Mouse (Mus musculus): ENCODE results near the gene Hadh.

Hadh gene

GRCm38 (mm10) chr3:131237061-131237460 lies 34.8 kb downstream of the Hadh start:
- in situ Hi-C loops (cut with MboI, MseI): loop anchor here (5.0 kb wide), 1 partner anchor 345 kb away; no protein-coding TSS in a partner anchor

DNA sequence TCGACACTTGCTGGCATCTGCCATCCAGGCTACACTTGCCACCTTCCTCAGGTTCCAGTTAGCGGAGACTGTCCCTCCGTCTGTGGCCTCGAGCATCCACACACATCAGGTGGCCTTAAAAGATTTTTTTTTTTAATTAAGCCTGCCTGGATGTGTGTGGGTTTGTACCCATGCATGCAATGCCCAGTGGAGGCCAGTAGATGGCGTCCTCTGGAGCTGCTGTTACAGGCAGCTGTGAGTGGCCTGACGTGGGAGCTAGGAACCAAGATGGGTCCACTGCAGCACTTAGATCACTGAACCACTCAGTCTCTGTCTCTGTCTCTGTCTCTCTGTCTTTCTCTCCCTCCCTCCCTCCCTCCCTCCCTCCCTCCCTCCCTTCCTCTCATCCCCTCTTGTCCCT lies 43.8 kb downstream of the Hadh start:
- in situ Hi-C loops (cut with MboI, MseI): loop anchor here (10.0 kb wide), 1 partner anchor 513 kb away; no protein-coding TSS in a partner anchor

DNA sequence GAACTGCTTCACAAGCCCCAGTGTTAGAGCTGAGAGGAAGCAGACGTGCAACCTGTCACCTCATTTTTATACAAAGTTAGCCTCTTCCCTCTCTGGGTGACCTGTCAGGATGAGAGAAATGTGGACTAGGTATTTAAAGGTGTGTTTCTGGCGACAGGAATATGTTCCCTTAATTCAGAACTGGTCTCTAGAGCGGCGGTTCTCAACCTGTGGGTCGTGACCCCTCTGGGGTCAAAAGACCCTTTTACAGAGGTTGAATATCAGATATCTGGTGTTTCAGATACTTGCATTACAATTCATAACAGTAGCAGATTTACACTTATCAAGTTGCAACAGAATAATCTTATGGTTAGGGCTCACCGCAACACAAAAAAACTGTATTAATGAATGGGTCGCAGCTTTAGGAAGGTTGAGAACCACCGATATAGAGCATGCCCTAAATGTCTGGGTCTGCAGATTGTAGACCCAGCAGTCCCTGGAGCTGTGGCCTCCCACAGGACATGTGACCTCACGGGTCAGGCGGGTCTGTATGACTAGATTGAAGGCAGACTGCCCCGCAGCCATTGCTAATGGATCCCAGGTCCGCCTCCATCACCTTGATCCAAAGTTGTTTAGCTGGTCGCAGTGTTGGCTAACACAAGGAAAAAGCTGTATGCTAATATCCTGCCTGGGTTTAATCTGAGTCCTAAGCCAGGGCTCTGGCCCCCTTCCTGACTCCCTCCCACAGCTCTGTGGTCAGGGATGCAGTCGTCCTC lies 53.1 kb downstream of the Hadh start:
- in situ Hi-C loops (cut with MboI, MseI): no loop called here

DNA sequence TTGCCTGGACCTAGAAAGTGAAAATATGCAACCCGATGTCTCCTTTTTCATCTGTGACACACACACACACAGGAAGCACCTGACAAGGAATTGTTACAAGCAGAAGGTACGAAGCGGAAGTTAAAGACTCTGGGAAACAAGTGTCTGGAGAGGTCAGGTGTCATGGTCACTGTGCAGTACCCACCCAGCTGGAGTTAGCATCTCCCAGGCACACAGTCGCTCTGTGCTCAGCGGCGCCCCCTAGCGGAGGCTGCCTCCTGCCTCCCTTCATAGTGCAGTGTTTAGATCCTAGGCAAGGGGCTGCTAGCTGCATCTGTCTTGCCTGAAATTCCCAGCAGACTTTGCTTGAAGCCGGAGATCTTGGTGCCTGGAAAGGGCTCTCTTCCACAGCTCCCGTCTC lies 57.1 kb downstream of the Hadh start:
- in situ Hi-C loops (cut with MboI, MseI): no loop called here

- in situ Hi-C loops (cut with MboI, MseI): no loop called here
These were observed 57.7 kb downstream of the Hadh start for GRCm38 (mm10) chr3:131214060-131214658.

- in situ Hi-C loops (cut with MboI, MseI): no loop called here
These were observed 59.7 kb downstream of the Hadh start for GRCm38 (mm10) chr3:131212200-131212599.

- in situ Hi-C loops (cut with MboI, MseI): loop anchor here (5.0 kb wide), 1 partner anchor 51 kb away; no protein-coding TSS in a partner anchor
These were observed 63.5 kb downstream of the Hadh start for GRCm38 (mm10) chr3:131208265-131208891.

DNA sequence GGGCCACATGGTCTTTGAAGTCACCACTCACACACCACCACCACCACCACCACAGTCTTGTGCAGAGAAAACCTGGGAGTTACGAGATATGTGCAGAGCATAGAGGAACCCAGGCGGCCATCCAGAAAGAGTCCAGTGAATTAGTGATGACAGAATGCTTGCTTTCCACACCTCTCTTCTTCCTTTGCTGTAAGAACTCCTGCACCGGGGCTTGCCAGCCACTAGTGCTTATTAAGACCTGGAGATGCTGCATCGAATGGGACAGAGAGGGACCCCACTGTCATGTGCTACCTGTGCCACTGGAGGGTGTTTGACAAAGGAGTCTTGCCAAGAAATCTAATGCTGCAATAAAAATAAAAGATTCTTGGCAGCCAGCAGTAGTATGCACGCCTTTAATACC lies 64.1 kb downstream of the Hadh start:
- in situ Hi-C loops (cut with MboI, MseI): loop anchor here (5.0 kb wide), 1 partner anchor 51 kb away; no protein-coding TSS in a partner anchor

GRCm38 (mm10) chr3:131202311-131202710 lies 69.6 kb downstream of the Hadh start:
- in situ Hi-C loops (cut with MboI, MseI): no loop called here

DNA sequence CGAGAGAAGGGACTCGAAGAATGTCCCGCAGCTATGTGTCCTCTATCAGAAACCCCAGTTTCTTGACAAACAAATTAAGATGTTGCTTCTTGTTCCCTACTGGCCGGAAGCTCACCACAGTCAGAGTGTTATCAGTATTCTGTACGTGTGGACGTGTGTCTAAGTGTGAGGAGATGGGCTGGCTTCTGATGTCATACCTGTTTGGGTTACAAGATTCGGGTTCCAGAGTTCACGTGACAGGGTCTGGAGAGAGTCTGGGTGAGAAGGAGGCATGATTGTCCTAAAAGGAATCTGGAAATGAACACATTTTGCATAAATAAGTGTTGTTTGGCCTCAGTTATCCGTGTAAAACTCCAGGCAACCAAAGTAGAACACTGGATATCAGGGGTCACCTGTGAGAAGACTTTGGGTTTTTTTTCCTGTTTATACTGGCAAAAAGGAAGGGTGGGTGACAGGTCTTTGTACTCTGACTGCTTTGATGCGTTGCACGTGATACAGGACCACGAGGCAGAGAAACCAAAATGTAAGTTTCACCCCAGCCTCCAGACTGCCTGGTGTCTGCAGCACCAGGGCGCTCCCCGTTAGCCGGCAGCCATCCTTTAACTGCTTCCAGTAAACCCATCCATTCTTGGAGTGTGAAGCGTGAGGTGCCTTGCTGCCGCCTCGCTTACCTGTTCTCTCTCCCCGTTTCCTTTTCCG lies 72.2 kb downstream of the Hadh start:
- in situ Hi-C loops (cut with MboI, MseI): no loop called here

DNA sequence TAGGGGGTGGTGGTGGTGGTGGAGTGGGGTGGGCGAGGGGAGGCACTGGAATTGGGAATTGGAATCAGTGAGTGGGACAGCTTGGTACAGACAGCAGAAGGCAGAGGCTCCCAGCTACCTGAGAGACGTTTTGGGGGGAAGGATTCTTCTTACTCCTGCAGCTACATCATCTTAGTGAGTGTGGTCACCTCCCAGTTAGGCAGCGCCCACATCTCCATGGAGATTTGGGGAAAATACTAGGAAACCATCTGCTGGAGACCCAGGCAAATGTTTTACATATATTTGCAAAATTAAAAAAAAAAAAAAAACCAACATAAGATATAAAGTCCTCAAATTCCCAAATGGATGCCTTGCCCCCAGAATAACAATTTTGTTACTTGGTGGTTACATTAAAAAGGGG lies 72.9 kb downstream of the Hadh start:
- in situ Hi-C loops (cut with MboI, MseI): no loop called here

- in situ Hi-C loops (cut with MboI, MseI): no loop called here
These were observed 75.3 kb downstream of the Hadh start for GRCm38 (mm10) chr3:131196507-131197019.

GRCm38 (mm10) chr3:131196050-131196449 lies 75.9 kb downstream of the Hadh start:
- in situ Hi-C loops (cut with MboI, MseI): no loop called here

- in situ Hi-C loops (cut with MboI, MseI): no loop called here
These were observed 80.4 kb downstream of the Hadh start for GRCm38 (mm10) chr3:131191454-131191853.

GRCm38 (mm10) chr3:131190671-131191367 lies 81.1 kb downstream of the Hadh start:
- in situ Hi-C loops (cut with MboI, MseI): no loop called here

DNA sequence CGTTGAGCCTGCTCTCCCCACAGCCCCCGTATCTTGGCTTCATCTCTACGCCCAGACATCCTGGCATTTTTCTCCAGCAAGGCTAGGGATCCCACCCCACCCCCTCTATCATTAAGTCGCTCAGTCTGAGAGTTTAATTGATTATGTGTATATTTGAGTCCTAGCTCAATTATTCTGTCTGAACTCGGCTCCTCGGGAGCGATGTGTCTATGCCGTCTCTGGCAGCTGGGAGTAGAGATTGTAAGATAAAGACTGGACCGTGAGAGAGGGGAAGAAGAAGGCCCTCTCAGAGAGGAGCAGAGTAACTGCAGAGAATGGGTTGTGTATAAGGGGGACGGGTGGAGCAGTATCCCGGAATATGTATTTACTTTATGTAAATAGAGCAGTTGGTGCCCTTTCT lies 81.7 kb downstream of the Hadh start:
- in situ Hi-C loops (cut with MboI, MseI): no loop called here

GRCm38 (mm10) chr3:131186193-131186592 lies 85.7 kb downstream of the Hadh start:
- in situ Hi-C loops (cut with MboI, MseI): no loop called here
